Mouse (Mus musculus): Measurements from ENCODE around the gene Thap11.

DNA sequence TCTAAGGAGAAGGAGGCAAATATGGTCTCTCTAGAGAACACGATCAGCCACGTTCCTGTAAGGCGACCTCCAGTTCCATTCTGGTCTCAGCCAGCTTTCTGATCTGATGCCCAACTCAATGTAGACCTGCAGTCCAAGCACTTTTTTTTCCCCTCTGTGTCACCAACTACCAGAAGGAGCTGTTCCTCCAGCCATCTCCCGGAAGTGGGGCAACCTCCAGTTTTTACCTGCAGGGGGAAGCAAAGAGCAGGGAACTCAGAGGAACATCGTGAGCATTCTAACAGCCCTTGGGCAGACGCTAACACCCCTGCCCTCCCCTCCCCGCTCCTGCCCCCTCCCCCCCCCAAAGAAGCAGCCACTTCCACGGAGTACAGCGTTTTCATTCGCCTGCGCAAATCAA is 19.6 kb upstream of the Thap11 start:
- TF ChIP-seq CTCF (IDR thresholded peaks at IDR 0.05; ENCODE audit: borderline replicate concordance, control insufficient read depth, extremely low read depth, insufficient read depth, low read length, poor library complexity) (no peak), POLR2A (IDR thresholded peaks at IDR 0.05; ENCODE audit: control insufficient read depth, extremely low read depth, insufficient read depth, low read length, poor library complexity) (no peak)
